Mouse (Mus musculus) hindbrain, embryonic 14.5 days (tissue): ENCODE data around the gene Chmp2a. TPM values are rescaled to one million over a fixed set of nuclear protein-coding genes. Genes with fewer than 3 reads are reported as not detected.
A peak's percentile ranks its signal among the peaks of the same experiment; 100 is the strongest.

ENCODE experiments used
- ATAC-seq: fragments of 200-750 bp; cut with Nextera tagmentation; 2 replicates; pipeline ENCODE4 v1.8.0; 2017; ENCODE audit warnings: moderate number of reproducible peaks, mild to moderate bottlenecking, moderate TSS enrichment, moderate library complexity; ENCODE audit not compliant: low FRiP score
- DNase-seq: peaks from one replicate; pipeline ENCODE4 v3.0.0-alpha.2; 2015; ENCODE audit warnings: low spot score
- H3K27ac ChIP-seq: fragments of 300-500 bp; sonication (generic); 2 replicates; pipeline ENCODE4 v1.5.1; 2014; ENCODE audit warnings: mild to moderate bottlenecking, moderate library complexity
- H3K27me3 ChIP-seq: fragments of 300-500 bp; sonication (generic); 2 replicates; pipeline ENCODE4 v1.6.1; 2014; ENCODE audit warnings: mild to moderate bottlenecking, low read length, mixed read lengths; ENCODE audit not compliant: control insufficient read depth, insufficient read depth
- H3K36me3 ChIP-seq: fragments of 300-500 bp; sonication (generic); replicated peaks from 2 replicates; pipeline ENCODE4 v1.6.1; 2014; ENCODE audit not compliant: control insufficient read depth, insufficient read depth
- H3K4me1 ChIP-seq: fragments of 300-500 bp; sonication (generic); replicated peaks from 2 replicates; pipeline ENCODE4 v1.6.1; 2014; ENCODE audit warnings: antibody characterized with exemption, low read length, mixed read lengths; ENCODE audit not compliant: control insufficient read depth, insufficient read depth
- H3K4me2 ChIP-seq: fragments of 300-500 bp; sonication (generic); replicated peaks from 2 replicates; pipeline ENCODE4 v1.6.1; 2014; ENCODE audit warnings: mild to moderate bottlenecking, moderate library complexity
- H3K4me3 ChIP-seq: fragments of 300-500 bp; sonication (generic); replicated peaks from 2 replicates; pipeline ENCODE4 v1.5.1; 2014; ENCODE audit warnings: mild to moderate bottlenecking, low read length
- H3K9ac ChIP-seq: fragments of 300-500 bp; sonication (generic); 2 replicates; pipeline ENCODE4 v1.6.1; 2014
- H3K9me3 ChIP-seq: fragments of 300-500 bp; sonication (generic); 2 replicates; pipeline ENCODE4 v1.6.1; 2016; ENCODE audit warnings: low read length; ENCODE audit not compliant: control insufficient read depth
- WGBS: fragments of 180-500 bp; shearing (Covaris S2); extraction: QIAGEN DNeasy Blood & Tissue Kit; methylation state at CpG from one replicate; pipeline ENCODE4 v1.1.7; 2014; 5-methylcytosine and 5-hydroxymethylcytosine counted together
- polyA plus RNA-seq: library from polyadenylated mRNA; unstranded; fragments of >200 nt; fragmentation: Nextera tagmentation; extraction: Ambion mirVana; gene quantifications from 2 replicates; pipeline ENCODE4 v1.2.1, GENCODE M21; 2014

Gene Chmp2a
- polyA plus RNA-seq, 1 experiment from 2014 or later = 184 TPM

GRCm38 (mm10) chr7:13046084-13046483 lies 11.5 kb upstream of the Chmp2a start:
- ATAC-seq = peak; percentile 32; the same call in 1 of the 2 replicates
- 6% methylated on average over 2 of the region's 2 CpGs for WGBS
- H3K4me3 ChIP-seq = no peak overlapping the region
- H3K4me2 ChIP-seq = no peak overlapping the region
- DNase-seq = peak; percentile 74
- H3K36me3 ChIP-seq = no peaks in the 10 kb centered on the region
- H3K4me1 ChIP-seq = peaks cover 8% of the 10 kb centered on the region
- no peak overlapping the region for H3K9ac ChIP-seq
- peaks cover 43% of the 10 kb centered on the region for H3K27me3 ChIP-seq
- no peaks in the 10 kb centered on the region for H3K9me3 ChIP-seq
- no peak overlapping the region for H3K27ac ChIP-seq

GRCm38 (mm10) chr7:13044254-13044625 lies 9.6 kb upstream of the Chmp2a start:
- DNase-seq (no peak), ATAC-seq (no peak; the same call in none of the 2 replicates)
- peak overlapping the region; percentile 84 for H3K9ac ChIP-seq
- H3K36me3 ChIP-seq = no peaks in the 10 kb centered on the region
- H3K4me3 ChIP-seq = peak overlapping the region; percentile 46
- H3K27ac ChIP-seq = peak overlapping the region; percentile 62
- H3K27me3 ChIP-seq = peaks cover 43% of the 10 kb centered on the region
- no peaks in the 10 kb centered on the region for H3K9me3 ChIP-seq
- peaks cover 9% of the 10 kb centered on the region for H3K4me1 ChIP-seq
- WGBS = 3% methylated on average over 23 of the region's 23 CpGs
- peak overlapping the region; percentile 96 for H3K4me2 ChIP-seq

GRCm38 (mm10) chr7:13043445-13044253 lies 9.0 kb upstream of the Chmp2a start:
- Histone ChIP-seq H3K4me3 (peak overlapping the region; percentile 46), H3K9me3 (no peaks in the 10 kb centered on the region), H3K4me1 (peaks cover 15% of the 10 kb centered on the region), H3K27me3 (peaks cover 43% of the 10 kb centered on the region), H3K9ac (peak overlapping the region; percentile 84), H3K27ac (peak overlapping the region; percentile 62), H3K4me2 (peak overlapping the region; percentile 96), H3K36me3 (no peaks in the 10 kb centered on the region)
- DNase-seq (peak; percentile 44), ATAC-seq (peak; percentile 56)
- 3% methylated on average over 88 of the region's 88 CpGs for WGBS

- peak overlapping the region; percentile 84 for H3K9ac ChIP-seq
- peaks cover 43% of the 10 kb centered on the region for H3K27me3 ChIP-seq
- peak overlapping the region; percentile 96 for H3K4me2 ChIP-seq
- no peaks in the 10 kb centered on the region for H3K9me3 ChIP-seq
- H3K27ac ChIP-seq = no peak overlapping the region; the same call in 1 of the 2 replicates
- DNase-seq = no peak
- H3K4me3 ChIP-seq = peak overlapping the region; percentile 46
- WGBS = 41% methylated on average over 16 of the region's 16 CpGs
- H3K36me3 ChIP-seq = no peaks in the 10 kb centered on the region
- ATAC-seq = no peak
- H3K4me1 ChIP-seq = peaks cover 16% of the 10 kb centered on the region
Observed at GRCm38 (mm10) chr7:13043120-13043444, 8.5 kb upstream of the Chmp2a start.

GRCm38 (mm10) chr7:13042511-13042910 lies 7.9 kb upstream of the Chmp2a start:
- H3K27me3 ChIP-seq = peaks cover 43% of the 10 kb centered on the region
- no peaks in the 10 kb centered on the region for H3K9me3 ChIP-seq
- DNase-seq (no peak), ATAC-seq (no peak)
- H3K4me1 ChIP-seq = peaks cover 16% of the 10 kb centered on the region
- no peaks in the 10 kb centered on the region for H3K36me3 ChIP-seq
- no peak overlapping the region for H3K4me2 ChIP-seq
- no peak overlapping the region for H3K4me3 ChIP-seq
- H3K27ac ChIP-seq = no peak overlapping the region
- 80% methylated on average over 6 of the region's 6 CpGs for WGBS
- no peak overlapping the region for H3K9ac ChIP-seq

- H3K27me3 ChIP-seq = peaks cover 43% of the 10 kb centered on the region
- no peaks in the 10 kb centered on the region for H3K9me3 ChIP-seq
- H3K27ac ChIP-seq = no peak overlapping the region
- ATAC-seq (no peak), DNase-seq (no peak)
- WGBS = 91% methylated on average over 1 of the region's 1 CpGs
- H3K4me1 ChIP-seq = peaks cover 25% of the 10 kb centered on the region
- H3K9ac ChIP-seq = no peak overlapping the region
- peaks cover 5% of the 10 kb centered on the region for H3K36me3 ChIP-seq
- no peak overlapping the region for H3K4me3 ChIP-seq
- H3K4me2 ChIP-seq = no peak overlapping the region
Observed at GRCm38 (mm10) chr7:13041256-13041655, 6.6 kb upstream of the Chmp2a start.

- DNase-seq = no peak
- peak overlapping the region; percentile 81; the same call in 1 of the 2 replicates for H3K4me3 ChIP-seq
- 92% methylated on average over 1 of the region's 1 CpGs for WGBS
Observed at GRCm38 (mm10) chr7:13039181-13039580, 4.6 kb upstream of the Chmp2a start.

GRCm38 (mm10) chr7:13038621-13039169 lies 4.1 kb upstream of the Chmp2a start:
- peaks cover 18% of the 10 kb centered on the region for H3K36me3 ChIP-seq
- peak overlapping the region; percentile 99 for H3K27ac ChIP-seq
- H3K4me1 ChIP-seq = peaks cover 31% of the 10 kb centered on the region
- 24% methylated on average over 15 of the region's 15 CpGs for WGBS
- no peak for DNase-seq
- peaks cover 23% of the 10 kb centered on the region for H3K27me3 ChIP-seq
- peak overlapping the region; percentile 94 for H3K9ac ChIP-seq
- no peak for ATAC-seq
- H3K4me3 ChIP-seq = peak overlapping the region; percentile 81
- H3K4me2 ChIP-seq = peak overlapping the region; percentile 87
- no peaks in the 10 kb centered on the region for H3K9me3 ChIP-seq

More at GRCm38 (mm10) chr7:13039181-13039580, 4.6 kb upstream of the Chmp2a start:
- H3K4me1 ChIP-seq = peaks cover 31% of the 10 kb centered on the region
- H3K36me3 ChIP-seq = peaks cover 18% of the 10 kb centered on the region
- ATAC-seq = no peak
- H3K27ac ChIP-seq = no peak overlapping the region
- H3K9me3 ChIP-seq = no peaks in the 10 kb centered on the region
- peaks cover 27% of the 10 kb centered on the region for H3K27me3 ChIP-seq
- H3K9ac ChIP-seq = peak overlapping the region; percentile 94
- peak overlapping the region; percentile 87 for H3K4me2 ChIP-seq

GRCm38 (mm10) chr7:13037901-13038555 lies 3.4 kb upstream of the Chmp2a start, which contains the start of gene Ube2m:
TSS of gene Ube2m (minus strand) at chr7:13038275.
- H3K4me3 ChIP-seq = peak within 1 kb of the TSS; percentile 81
- ATAC-seq (peak; percentile 90), DNase-seq (peak; percentile 100)
- peak within 1 kb of the TSS; percentile 94 for H3K9ac ChIP-seq
- H3K27ac ChIP-seq = peak within 1 kb of the TSS; percentile 99
- H3K36me3 ChIP-seq = peaks cover 22% of the 10 kb centered on the region
- H3K4me1 ChIP-seq = peaks cover 35% of the 10 kb centered on the region
- under 1% methylated on average over 57 of the region's 65 CpGs for WGBS
- peak within 1 kb of the TSS; percentile 87 for H3K4me2 ChIP-seq
- no peaks in the 10 kb centered on the region for H3K9me3 ChIP-seq
- H3K27me3 ChIP-seq = peaks cover 17% of the 10 kb centered on the region
